ENCODE assay signal across 29 mouse cellular contexts in the genomic region with DNA sequence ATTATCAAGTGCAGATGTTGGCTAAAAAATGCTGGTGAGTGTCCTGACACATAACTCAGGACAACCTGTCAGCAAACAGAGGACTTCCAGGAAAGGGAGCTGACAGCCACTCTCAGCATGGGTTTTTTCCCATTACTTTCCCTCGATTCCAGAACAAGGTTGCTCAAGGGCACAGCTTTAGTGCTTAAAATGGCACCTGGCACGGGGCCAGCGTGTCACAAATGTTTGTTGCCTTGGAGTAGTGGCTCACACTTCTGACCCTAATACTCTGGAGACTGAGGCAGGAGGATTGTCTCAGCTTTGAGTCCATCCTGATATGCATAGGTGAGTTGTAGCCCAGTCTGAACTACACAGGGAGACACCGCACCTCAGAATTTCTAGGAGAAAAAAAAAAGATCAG. TPM values are rescaled to one million over a fixed set of nuclear protein-coding genes. Genes with fewer than 3 reads are reported as not detected.
DNase-seq lines count a peak whose midpoint lies in the region; ATAC-seq and TF ChIP-seq lines count a peak whose summit lies in the region.
"Had no signal": no experiment of that assay in that cellular context is flagged by ENCODE, and none has a peak within 500 bp of the region (broad histone marks: within the 10 kb centered on the region; RNA-seq: fewer than 3 reads in every experiment).

No protein-coding gene starts in this region.

- H3K9ac ChIP-seq in heart, postnatal 0 days (replicated peaks; ENCODE audit: low read depth, low read length), result no peak overlapping the region
- H3K9ac ChIP-seq in limb, embryonic 12.5 days (replicated peaks), result no peak overlapping the region
- H3K9ac ChIP-seq: heart, embryonic 15.5 days; hindbrain, embryonic 14.5 days had no signal

- H3K4me2 ChIP-seq in heart, postnatal 0 days (ENCODE audit: low read depth, low read length), result no peak overlapping the region
- H3K4me2 ChIP-seq in limb, embryonic 12.5 days, result no peak overlapping the region
- H3K4me2 ChIP-seq: heart, embryonic 15.5 days; hindbrain, embryonic 14.5 days; midbrain, embryonic 11.5 days had no signal

- H3K27me3 ChIP-seq in heart, postnatal 0 days (ENCODE audit: control insufficient read depth, insufficient read depth, low read length), result no peaks in the 10 kb centered on the region
- no peaks in the 10 kb centered on the region for H3K27me3 ChIP-seq in limb, embryonic 12.5 days
- H3K27me3 ChIP-seq: heart, embryonic 15.5 days had no signal

- no peak overlapping the region for H3K27ac ChIP-seq in heart, postnatal 0 days (ENCODE audit: low read depth)
- peak overlapping the region; percentile 43; the same call in 1 of the 2 replicates for H3K27ac ChIP-seq in brown adipose tissue, adult 24 weeks (replicated peaks; ENCODE audit: low read depth, low read length)
- H3K27ac ChIP-seq in limb, embryonic 12.5 days, result peak overlapping the region; percentile 7; the same call in 1 of the 2 replicates
- H3K27ac ChIP-seq: heart, embryonic 15.5 days; hindbrain, embryonic 14.5 days had no signal

- TF ChIP-seq CTCF in heart, postnatal 0 days (IDR thresholded peaks at IDR 0.05; ENCODE audit: low read depth), result no peak

- TF ChIP-seq EP300 in heart, postnatal 0 days (IDR thresholded peaks at IDR 0.05; ENCODE audit: low read depth), result no peak

- H3K36me3 ChIP-seq in heart, postnatal 0 days (replicated peaks; ENCODE audit: control insufficient read depth, insufficient read depth, low read length), result no peaks in the 10 kb centered on the region
- no peaks in the 10 kb centered on the region for H3K36me3 ChIP-seq in limb, embryonic 12.5 days
- H3K36me3 ChIP-seq: heart, embryonic 15.5 days had no signal

- H3K9me3 ChIP-seq in heart, postnatal 0 days (replicated peaks; ENCODE audit: control insufficient read depth, low read length), result no peaks in the 10 kb centered on the region
- no peaks in the 10 kb centered on the region for H3K9me3 ChIP-seq in limb, embryonic 12.5 days
- H3K9me3 ChIP-seq: heart, embryonic 15.5 days had no signal

- 42% methylated on average over 4 of the region's 4 CpGs for WGBS in heart, postnatal 0 days
- WGBS in limb, embryonic 12.5 days, result 55% methylated on average over 4 of the region's 4 CpGs

- peaks cover 4% of the 10 kb centered on the region; the same call in 1 of the 2 replicates for H3K4me1 ChIP-seq in heart, postnatal 0 days (ENCODE audit: control insufficient read depth, insufficient read depth)
- peaks cover 7% of the 10 kb centered on the region for H3K4me1 ChIP-seq in brown adipose tissue, adult 24 weeks (ENCODE audit: control insufficient read depth, insufficient read depth, insufficient read length, low read length)
- peaks cover 27% of the 10 kb centered on the region for H3K4me1 ChIP-seq in limb, embryonic 12.5 days (replicated peaks)

- intact Hi-C loops in heart, postnatal 14 days (cut with DNase I), result no loop called here
- intact Hi-C loops in gastrocnemius, postnatal 36 days (cut with DNase I), result no loop called here

- ATAC-seq in heart, postnatal 0 days (ENCODE audit: insufficient read depth, low read depth), result 0 out of 2 replicates have a peak, but pooled peaks have one; percentile 16
- ATAC-seq in limb, embryonic 12.5 days (ENCODE audit: insufficient number of reproducible peaks, insufficient read depth, low FRiP score, low TSS enrichment, low read depth), result no peak
- ATAC-seq: inflammation-experienced regulatory T-cells, adult 6 months had no signal

- no peak overlapping the region for H3K4me3 ChIP-seq in heart, postnatal 0 days (ENCODE audit: low read depth, low read length)
- no peak overlapping the region for H3K4me3 ChIP-seq in brown adipose tissue, adult 24 weeks (ENCODE audit: insufficient read depth, low read depth, low read length)
- no peak overlapping the region for H3K4me3 ChIP-seq in limb, embryonic 12.5 days (replicated peaks)
- H3K4me3 ChIP-seq: heart, embryonic 15.5 days had no signal

- DNase-seq in heart, adult 11 months, result peak; percentile 81
- DNase-seq in heart, adult 8-10 months (ENCODE audit: low spot score), result no peak
- no peak for DNase-seq in heart, postnatal 0 days (ENCODE audit: low spot score)
- DNase-seq in heart, postnatal 14 days, result no peak
- no peak for DNase-seq in gastrocnemius, postnatal 36 days
- DNase-seq: cerebellum, adult 11-12 months; cerebellum, postnatal 10 days; gastrocnemius, postnatal 25 days; layer of hippocampus, postnatal 36 days; lung, adult 18-20 months; lung, postnatal 10 days; right cerebral cortex, adult 18-20 months; right cerebral cortex, postnatal 4 days; thymus, postnatal 14 days had no signal

RNA-seq across cellular contexts. Expression of gene Hfe, which starts 2.0 kb away (rescaled TPM):
- total RNA-seq in heart, adult 8-10 months (2022), result 10 to 100 TPM; 58.1 to 66.0 (median 61.5) TPM
- total RNA-seq in heart, postnatal 0 days (2014; rRNA removed; ENCODE audit: low replicate concordance), result 21.4 and 25.9 TPM in 2 replicates
- 18.0 and 22.3 TPM in 2 replicates for polyA plus RNA-seq in heart, postnatal 0 days (2015; fragmentation: Nextera tagmentation; extraction: Ambion mirVana)
- total RNA-seq in heart, postnatal 14 days (2021), result 10 to 100 TPM; 39.5 to 41.3 TPM
- 30.2 and 34.3 TPM in 2 replicates for polyA plus RNA-seq in brown adipose tissue, adult 24 weeks (2012; ENCODE audit: insufficient read depth, insufficient read length, missing spikeins)
- 3.8 and 4.2 TPM in 2 replicates for polyA plus RNA-seq in limb, embryonic 12.5 days (2016; fragmentation: Nextera tagmentation; extraction: Ambion mirVana)
- 10 to 100 TPM; 17.6 to 27.0 TPM for total RNA-seq in gastrocnemius, postnatal 36 days (2021)
- total RNA-seq: MEL had no signal

RNA-seq across cellular contexts. Expression of gene Hist1h4c, which starts 10.4 kb away (rescaled TPM):
- 10 to 100 TPM; 37.9 to 55.9 (median 45.3) TPM for total RNA-seq in heart, adult 8-10 months (2022)
- 1,145 and 1,607 TPM in 2 replicates for total RNA-seq in heart, postnatal 0 days (2014; rRNA removed; ENCODE audit: low replicate concordance)
- polyA plus RNA-seq in heart, postnatal 0 days (2015; fragmentation: Nextera tagmentation; extraction: Ambion mirVana), result 1.5 and 1.7 TPM in 2 replicates
- total RNA-seq in heart, postnatal 14 days (2021), result 10 to 100 TPM; 62.9 to 77.3 TPM
- polyA plus RNA-seq in brown adipose tissue, adult 24 weeks (2012; ENCODE audit: insufficient read depth, insufficient read length, missing spikeins), result 2.1 TPM in 1 of 2 replicates, not detected in the other
- 13.4 and 18.4 TPM in 2 replicates for polyA plus RNA-seq in limb, embryonic 12.5 days (2016; fragmentation: Nextera tagmentation; extraction: Ambion mirVana)
- total RNA-seq in gastrocnemius, postnatal 36 days (2021), result 10 to 100 TPM; 62.8 to 75.7 TPM

RNA-seq across cellular contexts. Expression of gene Hist1h1t, which starts 13.0 kb away (rescaled TPM):
- under 1 TPM in 1 of 4 experiments, not detected in 3; 0.30 TPM for total RNA-seq in heart, adult 8-10 months (2022)
- 0.23 and 2.0 TPM in 2 replicates for total RNA-seq in heart, postnatal 0 days (2014; rRNA removed; ENCODE audit: low replicate concordance)
- not detected in 2 replicates for polyA plus RNA-seq in heart, postnatal 0 days (2015; fragmentation: Nextera tagmentation; extraction: Ambion mirVana)
- total RNA-seq in heart, postnatal 14 days (2021), result under 1 TPM; 0.31 to 0.32 TPM
- not detected in 2 replicates for polyA plus RNA-seq in brown adipose tissue, adult 24 weeks (2012; ENCODE audit: insufficient read depth, insufficient read length, missing spikeins)
- not detected in 2 replicates for polyA plus RNA-seq in limb, embryonic 12.5 days (2016; fragmentation: Nextera tagmentation; extraction: Ambion mirVana)
- not detected for total RNA-seq in gastrocnemius, postnatal 36 days (2021)
- total RNA-seq: gastrocnemius, postnatal 25 days; layer of hippocampus, postnatal 36 days; left cerebral cortex, postnatal 10 days had no signal
- polyA plus RNA-seq: C2C12; cortical plate, adult 2 months; embryonic facial prominence, embryonic 11.5 days; forebrain, embryonic 11.5 days; hindbrain, embryonic 14.5 days; inflammation-experienced regulatory T-cells, adult 6 months; midbrain, embryonic 11.5 days; midbrain, postnatal 0 days; neural tube, embryonic 14.5 days; stomach, embryonic 14.5 days had no signal

RNA-seq across cellular contexts. Expression of gene Hist1h2bc, which starts 24.7 kb away (rescaled TPM):
- total RNA-seq in heart, adult 8-10 months (2022), result 10 to 100 TPM; 74.6 to 82.2 (median 76.6) TPM
- total RNA-seq in heart, postnatal 0 days (2014; rRNA removed; ENCODE audit: low replicate concordance), result 253 and 309 TPM in 2 replicates
- 94.4 and 115 TPM in 2 replicates for polyA plus RNA-seq in heart, postnatal 0 days (2015; fragmentation: Nextera tagmentation; extraction: Ambion mirVana)
- 10 to 100 TPM; 48.8 to 56.9 TPM for total RNA-seq in heart, postnatal 14 days (2021)
- 190 and 234 TPM in 2 replicates for polyA plus RNA-seq in brown adipose tissue, adult 24 weeks (2012; ENCODE audit: insufficient read depth, insufficient read length, missing spikeins)
- 29.3 and 33.7 TPM in 2 replicates for polyA plus RNA-seq in limb, embryonic 12.5 days (2016; fragmentation: Nextera tagmentation; extraction: Ambion mirVana)
- 10 to 100 TPM; 65.6 to 72.3 TPM for total RNA-seq in gastrocnemius, postnatal 36 days (2021)

RNA-seq across cellular contexts. Expression of gene Hist1h2ac, which starts 24.9 kb away (rescaled TPM):
- 1 to 10 TPM; 1.1 to 1.6 (median 1.3) TPM for total RNA-seq in heart, adult 8-10 months (2022)
- 62.8 and 88.1 TPM in 2 replicates for total RNA-seq in heart, postnatal 0 days (2014; rRNA removed; ENCODE audit: low replicate concordance)
- 0.45 and 0.49 TPM in 2 replicates for polyA plus RNA-seq in heart, postnatal 0 days (2015; fragmentation: Nextera tagmentation; extraction: Ambion mirVana)
- total RNA-seq in heart, postnatal 14 days (2021), result 1 to 10 TPM; 2.0 to 3.7 TPM
- 0.59 and 1.0 TPM in 2 replicates for polyA plus RNA-seq in brown adipose tissue, adult 24 weeks (2012; ENCODE audit: insufficient read depth, insufficient read length, missing spikeins)
- 1.1 and 1.3 TPM in 2 replicates for polyA plus RNA-seq in limb, embryonic 12.5 days (2016; fragmentation: Nextera tagmentation; extraction: Ambion mirVana)
- 1 to 10 TPM; 1.3 to 1.4 TPM for total RNA-seq in gastrocnemius, postnatal 36 days (2021)

Comparison
In these comparisons a context has a peak if more than half of its experiments do, and no peak if none do; other contexts are left out.
1. RNA of gene Hist1h4c, which starts 10.4 kb away (total RNA-seq): 1,145 to 1,607 TPM in heart, postnatal 0 days; 62.9 to 77.3 TPM in heart, postnatal 14 days, 62.8 to 75.7 TPM in gastrocnemius, postnatal 36 days and 37.9 to 55.9 TPM in heart, adult 8-10 months; every median in the first group is over 10 times any median in the second.